Mouse (Mus musculus): ENCODE data around the gene Bco1.

DNA sequence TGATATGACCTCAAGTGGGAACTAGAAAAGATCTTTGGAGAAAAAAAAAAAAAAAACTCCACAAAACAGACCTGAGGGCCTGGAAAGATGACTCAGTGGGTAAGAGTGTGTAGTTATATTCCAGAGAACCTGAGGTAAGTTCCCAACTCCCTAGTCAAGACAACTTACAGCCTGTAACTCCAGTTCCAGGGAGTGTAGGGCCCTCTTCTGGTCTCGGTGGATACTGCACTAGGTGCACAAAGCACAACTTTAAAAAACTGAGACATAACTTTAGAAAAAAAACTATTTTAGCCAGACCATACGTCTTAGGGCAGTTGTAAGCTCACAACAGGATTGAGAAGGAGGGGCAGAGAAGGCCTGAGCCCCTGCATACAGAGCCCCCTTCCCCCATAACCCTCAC lies 82.4 kb downstream of the Bco1 start:
- TF ChIP-seq CTCF (IDR thresholded peaks at IDR 0.05; ENCODE audit: low read depth): peak; percentile 44
- TF ChIP-seq EP300 (optimal IDR thresholded peaks at IDR 0.05): no peak
